Mouse (Mus musculus): Measurements from ENCODE around the gene Ccnj. TPM values are rescaled to one million over a fixed set of nuclear protein-coding genes. Genes with fewer than 3 reads are reported as not detected.

Gene Ccnj
- polyA plus RNA-seq, 1 experiment from 2014 or later: 18.8 TPM

- 48% methylated on average over 5 of the region's 5 CpGs for WGBS
- Histone ChIP-seq H3K4me1 (ENCODE audit: control insufficient read depth, insufficient read depth, low read length) (no peaks in the 10 kb centered on the region), H3K9ac (replicated peaks; ENCODE audit: low read length) (no peak overlapping the region), H3K27me3 (ENCODE audit: control insufficient read depth, insufficient read depth, low read length) (peaks cover 21% of the 10 kb centered on the region; the same call in 1 of the 2 replicates), H3K4me3 (replicated peaks; ENCODE audit: low read depth, low read length) (no peak overlapping the region), H3K36me3 (ENCODE audit: control insufficient read depth, insufficient read depth, low read length) (no peaks in the 10 kb centered on the region), H3K4me2 (ENCODE audit: low read length) (no peak overlapping the region), H3K9me3 (ENCODE audit: control insufficient read depth, low read length) (no peaks in the 10 kb centered on the region), H3K27ac (replicated peaks; ENCODE audit: low read depth, low read length) (no peak overlapping the region)
- no peak for DNase-seq
- no peak for ATAC-seq (ENCODE audit: low FRiP score, low TSS enrichment)
Measured at GRCm38 (mm10) chr19:40868284-40868683, 37.2 kb downstream of the Ccnj start.

GRCm38 (mm10) chr19:40869425-40870105, 38.5 kb downstream of the Ccnj start:
- peaks cover 25% of the 10 kb centered on the region for H3K27me3 ChIP-seq (ENCODE audit: control insufficient read depth, insufficient read depth, low read length)

GRCm38 (mm10) chr19:40872955-40873665, 42.0 kb downstream of the Ccnj start:
- 1% methylated on average over 51 of the region's 51 CpGs for WGBS
- H3K27ac ChIP-seq (replicated peaks; ENCODE audit: low read depth, low read length): peak overlapping the region; percentile 90
- ATAC-seq (ENCODE audit: low FRiP score, low TSS enrichment) (peak; percentile 98), DNase-seq (peak; percentile 99)
- H3K4me3 ChIP-seq (replicated peaks; ENCODE audit: low read depth, low read length): peak overlapping the region; percentile 54
- no peaks in the 10 kb centered on the region for H3K36me3 ChIP-seq (ENCODE audit: control insufficient read depth, insufficient read depth, low read length)
- H3K4me2 ChIP-seq (ENCODE audit: low read length): peak overlapping the region; percentile 66
- H3K4me1 ChIP-seq (ENCODE audit: control insufficient read depth, insufficient read depth, low read length): no peaks in the 10 kb centered on the region
- peak overlapping the region; percentile 45 for H3K9ac ChIP-seq (replicated peaks; ENCODE audit: low read length)
- H3K27me3 ChIP-seq (ENCODE audit: control insufficient read depth, insufficient read depth, low read length): peaks cover 51% of the 10 kb centered on the region
- H3K9me3 ChIP-seq (ENCODE audit: control insufficient read depth, low read length): no peaks in the 10 kb centered on the region

More at GRCm38 (mm10) chr19:40869425-40870105, 38.5 kb downstream of the Ccnj start:
- ATAC-seq (ENCODE audit: low FRiP score, low TSS enrichment) (no peak), DNase-seq (no peak)
- Histone ChIP-seq H3K9ac (replicated peaks; ENCODE audit: low read length) (no peak overlapping the region), H3K4me2 (ENCODE audit: low read length) (no peak overlapping the region), H3K36me3 (ENCODE audit: control insufficient read depth, insufficient read depth, low read length) (no peaks in the 10 kb centered on the region), H3K27ac (replicated peaks; ENCODE audit: low read depth, low read length) (no peak overlapping the region), H3K9me3 (ENCODE audit: control insufficient read depth, low read length) (no peaks in the 10 kb centered on the region), H3K4me3 (replicated peaks; ENCODE audit: low read depth, low read length) (no peak overlapping the region), H3K4me1 (ENCODE audit: control insufficient read depth, insufficient read depth, low read length) (no peaks in the 10 kb centered on the region)
- WGBS: 91% methylated on average over 3 of the region's 3 CpGs

- no peak for DNase-seq
- Histone ChIP-seq H3K4me3 (replicated peaks; ENCODE audit: low read depth, low read length) (no peak overlapping the region), H3K36me3 (ENCODE audit: control insufficient read depth, insufficient read depth, low read length) (no peaks in the 10 kb centered on the region), H3K4me1 (ENCODE audit: control insufficient read depth, insufficient read depth, low read length) (no peaks in the 10 kb centered on the region), H3K27me3 (ENCODE audit: control insufficient read depth, insufficient read depth, low read length) (peaks cover 57% of the 10 kb centered on the region), H3K9ac (replicated peaks; ENCODE audit: low read length) (no peak overlapping the region), H3K9me3 (ENCODE audit: control insufficient read depth, low read length) (no peaks in the 10 kb centered on the region), H3K27ac (replicated peaks; ENCODE audit: low read depth, low read length) (no peak overlapping the region), H3K4me2 (ENCODE audit: low read length) (no peak overlapping the region)
- no peak for ATAC-seq (ENCODE audit: low FRiP score, low TSS enrichment)
- 91% methylated on average over 4 of the region's 4 CpGs for WGBS
Measured at GRCm38 (mm10) chr19:40881700-40882099, 50.6 kb downstream of the Ccnj start.

GRCm38 (mm10) chr19:40888887-40889286, 57.8 kb downstream of the Ccnj start:
- no peaks in the 10 kb centered on the region for H3K36me3 ChIP-seq (ENCODE audit: control insufficient read depth, insufficient read depth, low read length)
- H3K4me3 ChIP-seq (replicated peaks; ENCODE audit: low read depth, low read length): no peak overlapping the region
- 88% methylated on average over 1 of the region's 1 CpGs for WGBS
- H3K9me3 ChIP-seq (ENCODE audit: control insufficient read depth, low read length): 0 out of 2 replicates have a peak, but pooled peaks cover 2% of the 10 kb centered on the region
- no peak overlapping the region for H3K9ac ChIP-seq (replicated peaks; ENCODE audit: low read length)
- H3K4me1 ChIP-seq (ENCODE audit: control insufficient read depth, insufficient read depth, low read length): no peaks in the 10 kb centered on the region
- H3K27ac ChIP-seq (replicated peaks; ENCODE audit: low read depth, low read length): no peak overlapping the region
- ATAC-seq (ENCODE audit: low FRiP score, low TSS enrichment) (no peak), DNase-seq (no peak)
- peaks cover 62% of the 10 kb centered on the region for H3K27me3 ChIP-seq (ENCODE audit: control insufficient read depth, insufficient read depth, low read length)
- H3K4me2 ChIP-seq (ENCODE audit: low read length): no peak overlapping the region

- H3K4me1 ChIP-seq (ENCODE audit: control insufficient read depth, insufficient read depth, low read length): peaks cover 11% of the 10 kb centered on the region
- DNase-seq (no peak), ATAC-seq (ENCODE audit: low FRiP score, low TSS enrichment) (peak; percentile 41; the same call in 1 of the 2 replicates)
- peak overlapping the region; percentile 95 for H3K27ac ChIP-seq (replicated peaks; ENCODE audit: low read depth, low read length)
- 0 out of 2 replicates have a peak, but pooled peaks cover 4% of the 10 kb centered on the region for H3K9me3 ChIP-seq (ENCODE audit: control insufficient read depth, low read length)
- H3K27me3 ChIP-seq (ENCODE audit: control insufficient read depth, insufficient read depth, low read length): peaks cover 32% of the 10 kb centered on the region
- 44% methylated on average over 21 of the region's 21 CpGs for WGBS
- H3K4me2 ChIP-seq (ENCODE audit: low read length): peak overlapping the region; percentile 67
- 0 out of 2 replicates have a peak, but pooled peaks cover 5% of the 10 kb centered on the region for H3K36me3 ChIP-seq (ENCODE audit: control insufficient read depth, insufficient read depth, low read length)
- H3K4me3 ChIP-seq (replicated peaks; ENCODE audit: low read depth, low read length): peak overlapping the region; percentile 61
- peak overlapping the region; percentile 68 for H3K9ac ChIP-seq (replicated peaks; ENCODE audit: low read length)
Measured at GRCm38 (mm10) chr19:40894071-40894506, 63.0 kb downstream of the Ccnj start.

- Histone ChIP-seq H3K9me3 (ENCODE audit: control insufficient read depth, low read length) (0 out of 2 replicates have a peak, but pooled peaks cover 4% of the 10 kb centered on the region), H3K36me3 (ENCODE audit: control insufficient read depth, insufficient read depth, low read length) (0 out of 2 replicates have a peak, but pooled peaks cover 7% of the 10 kb centered on the region), H3K9ac (replicated peaks; ENCODE audit: low read length) (peak within 1 kb of the TSS; percentile 68), H3K4me3 (replicated peaks; ENCODE audit: low read depth, low read length) (peak within 1 kb of the TSS; percentile 61), H3K27ac (replicated peaks; ENCODE audit: low read depth, low read length) (peak within 1 kb of the TSS; percentile 95), H3K4me1 (ENCODE audit: control insufficient read depth, insufficient read depth, low read length) (peaks cover 11% of the 10 kb centered on the region), H3K4me2 (ENCODE audit: low read length) (peak within 1 kb of the TSS; percentile 67), H3K27me3 (ENCODE audit: control insufficient read depth, insufficient read depth, low read length) (peaks cover 27% of the 10 kb centered on the region)
- WGBS: under 1% methylated on average over 89 of the region's 89 CpGs
- DNase-seq: peak; percentile 98
- ATAC-seq (ENCODE audit: low FRiP score, low TSS enrichment): peak; percentile 93
Measured at GRCm38 (mm10) chr19:40894519-40895392, 63.7 kb downstream of the Ccnj start, which contains the start of gene Zfp518a. Gene Zfp518a (plus strand): TSS chr19:40894705.

- Histone ChIP-seq H3K27ac (replicated peaks; ENCODE audit: low read depth, low read length) (peak overlapping the region; percentile 95), H3K4me2 (ENCODE audit: low read length) (peak overlapping the region; percentile 67), H3K4me1 (ENCODE audit: control insufficient read depth, insufficient read depth, low read length) (peaks cover 11% of the 10 kb centered on the region), H3K27me3 (ENCODE audit: control insufficient read depth, insufficient read depth, low read length) (peaks cover 23% of the 10 kb centered on the region), H3K4me3 (replicated peaks; ENCODE audit: low read depth, low read length) (peak overlapping the region; percentile 61), H3K9ac (replicated peaks; ENCODE audit: low read length) (peak overlapping the region; percentile 68), H3K9me3 (ENCODE audit: control insufficient read depth, low read length) (0 out of 2 replicates have a peak, but pooled peaks cover 4% of the 10 kb centered on the region), H3K36me3 (ENCODE audit: control insufficient read depth, insufficient read depth, low read length) (0 out of 2 replicates have a peak, but pooled peaks cover 7% of the 10 kb centered on the region)
- 3% methylated on average over 6 of the region's 6 CpGs for WGBS
- ATAC-seq (ENCODE audit: low FRiP score, low TSS enrichment): no peak
- DNase-seq: no peak
Measured at GRCm38 (mm10) chr19:40895393-40895703, 64.3 kb downstream of the Ccnj start.
